Mouse (Mus musculus) embryonic fibroblast, embryonic 13.5 days (primary cell): ENCODE results near the gene Cdk9. TPM values are rescaled to one million over a fixed set of nuclear protein-coding genes. Genes with fewer than 3 reads are reported as not detected.

Source experiments
- H3K27ac ChIP-seq: 2 replicates; pipeline ENCODE4 v1.5.1; 2012; ENCODE audit warnings: low read length, control low read depth, inconsistent platforms; ENCODE audit not compliant: insufficient read depth
- H3K4me1 ChIP-seq: 2 replicates; pipeline ENCODE4 v1.6.1; 2011; ENCODE audit warnings: low read length; ENCODE audit not compliant: control insufficient read depth, insufficient read depth
- H3K4me3 ChIP-seq: 2 replicates; pipeline ENCODE4 v1.5.1; 2011; ENCODE audit warnings: mild to moderate bottlenecking, control low read depth, low read length; ENCODE audit not compliant: insufficient read depth
- CTCF ChIP-seq: IDR thresholded peaks from 2 replicates; pipeline ENCODE4 v1.5.1; 2011; ENCODE audit warnings: mild to moderate bottlenecking, control low read depth, low read length, moderate library complexity, borderline replicate concordance; ENCODE audit not compliant: insufficient read depth
- POLR2A ChIP-seq: IDR thresholded peaks from 2 replicates; pipeline ENCODE4 v1.6.1; 2011; ENCODE audit warnings: low read depth, mild to moderate bottlenecking, control low read depth, low read length, moderate library complexity
- polyA plus RNA-seq: library from polyadenylated mRNA; stranded (reverse); fragments of >200 nt; gene quantifications from 2 replicates; pipeline ENCODE4 v1.2.4, GENCODE M21; 2011; ENCODE audit warnings: low read depth; ENCODE audit not compliant: missing spikeins, insufficient read length

Cdk9 gene
- polyA plus RNA-seq, 1 experiment: 77.9 TPM

GRCm38 (mm10) chr2:32668176-32668575, 44.7 kb downstream of the Cdk9 start:
- TF ChIP-seq CTCF (no peak), POLR2A (no peak)
- H3K4me3 ChIP-seq: no peak overlapping the region
- no peaks in the 10 kb centered on the region for H3K4me1 ChIP-seq
- H3K27ac ChIP-seq: no peak overlapping the region

GRCm38 (mm10) chr2:32667775-32668174, 45.1 kb downstream of the Cdk9 start:
- no peak overlapping the region for H3K27ac ChIP-seq
- no peak for TF ChIP-seq CTCF
- no peak for TF ChIP-seq POLR2A
- no peak overlapping the region for H3K4me3 ChIP-seq
- no peaks in the 10 kb centered on the region for H3K4me1 ChIP-seq

- H3K4me1 ChIP-seq: no peaks in the 10 kb centered on the region; the same call in 1 of the 2 replicates
- H3K4me3 ChIP-seq: no peak overlapping the region
- TF ChIP-seq POLR2A: no peak
- no peak for TF ChIP-seq CTCF
- no peak overlapping the region for H3K27ac ChIP-seq
Measured at GRCm38 (mm10) chr2:32665853-32666252, 47.0 kb downstream of the Cdk9 start.

GRCm38 (mm10) chr2:32665345-32665744, 47.5 kb downstream of the Cdk9 start:
- no peak overlapping the region for H3K27ac ChIP-seq
- no peaks in the 10 kb centered on the region; the same call in 1 of the 2 replicates for H3K4me1 ChIP-seq
- TF ChIP-seq POLR2A (no peak), CTCF (no peak)
- no peak overlapping the region for H3K4me3 ChIP-seq

GRCm38 (mm10) chr2:32662291-32662690, 50.6 kb downstream of the Cdk9 start:
- TF ChIP-seq POLR2A: no peak
- TF ChIP-seq CTCF: no peak
- Histone ChIP-seq H3K4me1 (no peaks in the 10 kb centered on the region; the same call in 1 of the 2 replicates), H3K4me3 (no peak overlapping the region), H3K27ac (no peak overlapping the region)

GRCm38 (mm10) chr2:32661509-32662107, 51.3 kb downstream of the Cdk9 start:
- no peaks in the 10 kb centered on the region; the same call in 1 of the 2 replicates for H3K4me1 ChIP-seq
- H3K27ac ChIP-seq: no peak overlapping the region
- TF ChIP-seq CTCF (no peak), POLR2A (no peak)
- no peak overlapping the region for H3K4me3 ChIP-seq

GRCm38 (mm10) chr2:32658873-32659272, 54.0 kb downstream of the Cdk9 start:
- Histone ChIP-seq H3K27ac (no peak overlapping the region), H3K4me3 (no peak overlapping the region), H3K4me1 (peaks cover 4% of the 10 kb centered on the region; the same call in 1 of the 2 replicates)
- TF ChIP-seq POLR2A (no peak), CTCF (no peak)

- Histone ChIP-seq H3K27ac (no peak overlapping the region), H3K4me3 (no peak overlapping the region), H3K4me1 (0 out of 2 replicates have a peak, but pooled peaks cover 4% of the 10 kb centered on the region)
- TF ChIP-seq CTCF (no peak), POLR2A (no peak)
Measured at GRCm38 (mm10) chr2:32655826-32656225, 57.0 kb downstream of the Cdk9 start.

Other genes starting within 250 kb of the Cdk9 start
- 5.3 and 8.9 TPM in 2 replicates for gene Fam102a, start 177.7 kb downstream of the Cdk9 start, polyA plus RNA-seq
- 70.1 and 71.9 TPM in 2 replicates for gene Dpm2, start 142.2 kb downstream of the Cdk9 start, polyA plus RNA-seq
- 0.67 TPM in 1 of 2 replicates, not detected in the other for gene Pip5kl1, start 138.3 kb downstream of the Cdk9 start, polyA plus RNA-seq
- gene 9430097D07Rik, start 137.4 kb downstream of the Cdk9 start, polyA plus RNA-seq: not detected in 2 replicates
- 20.4 and 21.5 TPM in 2 replicates for gene St6galnac4, start 126.0 kb downstream of the Cdk9 start, polyA plus RNA-seq
- 33.3 and 39.3 TPM in 2 replicates for gene St6galnac6, start 113.4 kb downstream of the Cdk9 start, polyA plus RNA-seq
- 157 and 266 TPM in 2 replicates for gene Ak1, start 91.3 kb downstream of the Cdk9 start, polyA plus RNA-seq
- 15.1 and 17.1 TPM in 2 replicates for gene Eng, start 66.5 kb downstream of the Cdk9 start, polyA plus RNA-seq
- gene Fpgs, start 8.9 kb downstream of the Cdk9 start, polyA plus RNA-seq: 20.2 and 26.4 TPM in 2 replicates
- gene Sh2d3c, start 8.0 kb upstream of the Cdk9 start, polyA plus RNA-seq: 2.1 and 2.6 TPM in 2 replicates
- not detected in 2 replicates for gene 6330409D20Rik, start 27.9 kb upstream of the Cdk9 start, polyA plus RNA-seq
- gene Tor2a, start 44.2 kb upstream of the Cdk9 start, polyA plus RNA-seq: 26.1 and 36.6 TPM in 2 replicates
- gene Ttc16, start 62.6 kb upstream of the Cdk9 start, polyA plus RNA-seq: 0.40 and 0.67 TPM in 2 replicates
- gene Ptrh1, start 62.7 kb upstream of the Cdk9 start, polyA plus RNA-seq: 28.9 and 44.3 TPM in 2 replicates
- gene Cfap157, start 71.4 kb upstream of the Cdk9 start, polyA plus RNA-seq: not detected in 2 replicates
- gene Stxbp1, start 134.2 kb upstream of the Cdk9 start, polyA plus RNA-seq: 33.3 and 41.4 TPM in 2 replicates
- gene Fam129b, start 163.0 kb upstream of the Cdk9 start, polyA plus RNA-seq: 142 and 223 TPM in 2 replicates
- 64.0 and 65.9 TPM in 2 replicates for gene Rpl12, start 248.5 kb upstream of the Cdk9 start, polyA plus RNA-seq
- 15.3 and 18.5 TPM in 2 replicates for gene Lrsam1, start 248.5 kb upstream of the Cdk9 start, polyA plus RNA-seq